Mouse (Mus musculus): Measurements from ENCODE around the gene Ankar. TPM values are rescaled to one million over a fixed set of nuclear protein-coding genes. Genes with fewer than 3 reads are reported as not detected.

Ankar gene
- total RNA-seq, 4 experiments from 2014 or later: not detected

Other genes starting within 250 kb of the Ankar start
- 10 to 100 TPM; 15.0 to 17.9 (median 16.3) TPM for gene March4, start 163.6 kb downstream of the Ankar start, total RNA-seq (2022)
- 10 to 100 TPM; 60.7 to 79.0 (median 68.4) TPM for gene Smarcal1, start 117.3 kb downstream of the Ankar start, total RNA-seq (2022)
- 100 to 1,000 TPM; 659 to 698 (median 688) TPM for gene Rpl37a, start 10.7 kb upstream of the Ankar start, total RNA-seq (2022)
- 10 to 100 TPM; 49.5 to 63.9 (median 56.1) TPM for gene Igfbp2, start 123.9 kb upstream of the Ankar start, total RNA-seq (2022)
- 10 to 100 TPM; 65.8 to 95.2 (median 82.5) TPM for gene Igfbp5, start 174.3 kb upstream of the Ankar start, total RNA-seq (2022)